Mouse (Mus musculus) CH12.LX (cell line): ENCODE measurements around the gene Scd4.

Experiments used
- MAFK ChIP-seq: IDR thresholded peaks from 2 replicates; pipeline ENCODE4 v1.6.1; 2011; ENCODE audit warnings: low read length, improper control_type of control experiment; ENCODE audit not compliant: insufficient replicate concordance
- SIN3A ChIP-seq: IDR thresholded peaks from 2 replicates; pipeline ENCODE4 v1.6.1; 2012; ENCODE audit warnings: low read length, improper control_type of control experiment, inconsistent platforms

- TF ChIP-seq SIN3A, result no peak
- TF ChIP-seq MAFK, result no peak
Observed at GRCm38 (mm10) chr19:44358700-44359099, 25.8 kb downstream of the Scd4 start.
